Mouse (Mus musculus) hindbrain, embryonic 11.5 days (tissue): ENCODE data around the gene Cda. TPM values are rescaled to one million over a fixed set of nuclear protein-coding genes. Genes with fewer than 3 reads are reported as not detected.

Experiments used
- ATAC-seq: fragments of 200-750 bp; cut with Nextera tagmentation; 2 replicates; pipeline ENCODE4 v1.8.0; 2017; ENCODE audit warnings: mild to moderate bottlenecking, moderate TSS enrichment, moderate library complexity; ENCODE audit not compliant: low FRiP score
- DNase-seq: peaks from one replicate; pipeline ENCODE4 v3.0.0-alpha.2; 2015; ENCODE audit warnings: low spot score
- H3K27ac ChIP-seq: fragments of 300-500 bp; sonication (generic); 2 replicates; pipeline ENCODE4 v1.5.1; 2014; ENCODE audit warnings: mild to moderate bottlenecking, low read depth, low read length
- H3K27me3 ChIP-seq: fragments of 300-500 bp; sonication (generic); 2 replicates; pipeline ENCODE4 v1.6.1; 2014; ENCODE audit warnings: mild to moderate bottlenecking, low read length, moderate library complexity, mixed read lengths; ENCODE audit not compliant: control insufficient read depth, insufficient read depth
- H3K36me3 ChIP-seq: fragments of 300-500 bp; sonication (generic); 2 replicates; pipeline ENCODE4 v1.6.1; 2014; ENCODE audit warnings: mild to moderate bottlenecking, low read length, moderate library complexity, mixed read lengths; ENCODE audit not compliant: control insufficient read depth, insufficient read depth
- H3K4me1 ChIP-seq: fragments of 300-500 bp; sonication (generic); replicated peaks from 2 replicates; pipeline ENCODE4 v1.6.1; 2014; ENCODE audit warnings: low read length, mixed read lengths; ENCODE audit not compliant: control insufficient read depth, insufficient read depth
- H3K4me2 ChIP-seq: fragments of 300-500 bp; sonication (generic); replicated peaks from 2 replicates; pipeline ENCODE4 v1.6.1; 2014; ENCODE audit warnings: mild to moderate bottlenecking, low read depth, low read length
- H3K4me3 ChIP-seq: fragments of 300-500 bp; sonication (generic); 2 replicates; pipeline ENCODE4 v1.5.1; 2014; ENCODE audit warnings: low read depth, low read length
- H3K9ac ChIP-seq: fragments of 300-500 bp; sonication (generic); 2 replicates; pipeline ENCODE4 v1.6.1; 2014; ENCODE audit warnings: low read depth, low read length
- H3K9me3 ChIP-seq: fragments of 300-500 bp; sonication (generic); 2 replicates; pipeline ENCODE4 v1.6.1; 2016; ENCODE audit warnings: low read length; ENCODE audit not compliant: control insufficient read depth
- WGBS: fragments of 180-500 bp; shearing (Covaris S2); extraction: QIAGEN DNeasy Blood & Tissue Kit; methylation state at CpG from one replicate; pipeline ENCODE4 v1.1.7; 2014; 5-methylcytosine and 5-hydroxymethylcytosine counted together
- polyA plus RNA-seq: library from polyadenylated mRNA; unstranded; fragments of >200 nt; fragmentation: Nextera tagmentation; extraction: Ambion mirVana; gene quantifications from 2 replicates; pipeline ENCODE4 v1.2.1, GENCODE M21; 2014

Cda gene
- polyA plus RNA-seq, 1 experiment from 2014 or later, result 3.0 TPM

- 4% methylated on average over 8 of the region's 8 CpGs for WGBS
- no peak for ATAC-seq
- DNase-seq, result peak; percentile 22
- Histone ChIP-seq H3K4me2 (peak overlapping the region; percentile 58), H3K36me3 (no peaks in the 10 kb centered on the region), H3K27me3 (peaks cover 46% of the 10 kb centered on the region), H3K27ac (no peak overlapping the region), H3K4me3 (peak overlapping the region; percentile 35), H3K4me1 (0 out of 2 replicates have a peak, but pooled peaks cover 9% of the 10 kb centered on the region), H3K9me3 (no peaks in the 10 kb centered on the region), H3K9ac (no peak overlapping the region)
These were observed 28.9 kb upstream of the Cda start for GRCm38 (mm10) chr4:138396711-138397110.

- no peak within 1 kb of the TSS for H3K27ac ChIP-seq
- WGBS, result 1% methylated on average over 46 of the region's 46 CpGs
- no peak for DNase-seq
- no peaks in the 10 kb centered on the region for H3K36me3 ChIP-seq
- no peak for ATAC-seq
- H3K27me3 ChIP-seq, result peaks cover 46% of the 10 kb centered on the region
- peak within 1 kb of the TSS; percentile 58 for H3K4me2 ChIP-seq
- no peaks in the 10 kb centered on the region for H3K9me3 ChIP-seq
- H3K4me1 ChIP-seq, result 0 out of 2 replicates have a peak, but pooled peaks cover 9% of the 10 kb centered on the region
- peak within 1 kb of the TSS; percentile 35 for H3K4me3 ChIP-seq
- 0 out of 2 replicates have a peak within 1 kb of the TSS, but pooled peaks have one; percentile 15 for H3K9ac ChIP-seq
These were observed 28.3 kb upstream of the Cda start, which contains the start of gene Fam43b for GRCm38 (mm10) chr4:138395971-138396645. Gene Fam43b (minus strand): TSS chr4:138396528.

GRCm38 (mm10) chr4:138395087-138395970 is 27.5 kb upstream of the Cda start:
- WGBS, result under 1% methylated on average over 93 of the region's 103 CpGs
- H3K27me3 ChIP-seq, result peaks cover 46% of the 10 kb centered on the region
- DNase-seq (peak; percentile 52), ATAC-seq (no peak)
- no peaks in the 10 kb centered on the region for H3K9me3 ChIP-seq
- no peak overlapping the region for H3K27ac ChIP-seq
- 0 out of 2 replicates have a peak overlapping the region, but pooled peaks have one; percentile 15 for H3K9ac ChIP-seq
- H3K4me2 ChIP-seq, result peak overlapping the region; percentile 58
- H3K4me3 ChIP-seq, result peak overlapping the region; percentile 35
- no peaks in the 10 kb centered on the region for H3K36me3 ChIP-seq
- H3K4me1 ChIP-seq, result 0 out of 2 replicates have a peak, but pooled peaks cover 9% of the 10 kb centered on the region

DNA sequence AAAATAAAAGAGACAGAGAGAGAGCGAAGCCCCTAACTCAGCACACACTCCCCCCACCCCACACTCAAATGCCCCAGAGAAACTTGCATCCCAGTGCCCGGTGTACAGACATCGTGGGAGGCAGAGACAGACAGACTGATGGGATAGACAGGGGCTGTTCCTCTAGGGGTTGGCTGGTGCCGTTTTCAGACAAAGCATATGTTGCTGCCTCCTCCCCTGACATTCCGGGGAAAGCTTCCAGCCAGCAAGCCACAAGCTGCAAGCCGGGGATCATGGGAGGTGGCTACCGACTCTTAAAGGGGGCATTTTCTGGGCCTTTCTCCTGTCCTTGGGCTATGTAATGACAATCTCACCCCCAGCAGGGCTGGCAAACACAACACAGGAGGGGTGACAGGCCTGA is 25.9 kb upstream of the Cda start:
- no peak overlapping the region for H3K4me3 ChIP-seq
- H3K9me3 ChIP-seq, result no peaks in the 10 kb centered on the region
- H3K9ac ChIP-seq, result no peak overlapping the region
- H3K4me2 ChIP-seq, result no peak overlapping the region
- H3K27ac ChIP-seq, result no peak overlapping the region
- ATAC-seq, result no peak
- H3K4me1 ChIP-seq, result 0 out of 2 replicates have a peak, but pooled peaks cover 9% of the 10 kb centered on the region
- H3K27me3 ChIP-seq, result peaks cover 44% of the 10 kb centered on the region
- WGBS, result 62% methylated on average over 7 of the region's 7 CpGs
- DNase-seq, result no peak
- no peaks in the 10 kb centered on the region for H3K36me3 ChIP-seq

GRCm38 (mm10) chr4:138383789-138384188 is 16.0 kb upstream of the Cda start:
- no peak overlapping the region for H3K27ac ChIP-seq
- WGBS, result 62% methylated on average over 4 of the region's 4 CpGs
- no peaks in the 10 kb centered on the region; the same call in 1 of the 2 replicates for H3K27me3 ChIP-seq
- H3K4me1 ChIP-seq, result peaks cover 3% of the 10 kb centered on the region; the same call in 1 of the 2 replicates
- no peak overlapping the region for H3K4me3 ChIP-seq
- no peak for ATAC-seq
- no peak overlapping the region for H3K4me2 ChIP-seq
- no peak overlapping the region for H3K9ac ChIP-seq
- no peak for DNase-seq
- no peaks in the 10 kb centered on the region for H3K36me3 ChIP-seq
- no peaks in the 10 kb centered on the region for H3K9me3 ChIP-seq

DNA sequence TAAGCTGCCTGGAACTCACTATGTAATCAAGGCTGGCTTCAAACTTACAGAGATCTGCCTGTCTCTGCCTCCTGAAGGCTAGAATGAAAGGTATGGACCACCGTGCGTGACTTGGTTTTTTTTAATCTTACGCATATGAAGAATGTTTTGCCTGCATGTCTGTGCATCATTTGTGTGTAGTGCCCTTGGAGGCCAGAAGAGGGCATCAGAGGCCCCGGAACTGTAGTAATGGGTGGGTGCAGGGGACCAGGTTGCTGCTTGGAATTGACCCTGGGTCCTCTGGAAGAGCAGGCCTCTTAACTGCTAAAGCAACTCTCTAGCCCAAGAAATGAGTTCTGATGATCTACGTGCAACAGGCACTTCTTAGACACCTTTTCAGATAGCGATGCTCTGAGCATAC is 14.7 kb upstream of the Cda start:
- Histone ChIP-seq H3K9me3 (no peaks in the 10 kb centered on the region), H3K27me3 (no peaks in the 10 kb centered on the region; the same call in 1 of the 2 replicates), H3K4me3 (no peak overlapping the region), H3K27ac (no peak overlapping the region), H3K4me1 (peaks cover 3% of the 10 kb centered on the region; the same call in 1 of the 2 replicates), H3K9ac (no peak overlapping the region), H3K36me3 (no peaks in the 10 kb centered on the region), H3K4me2 (no peak overlapping the region)
- DNase-seq, result no peak
- ATAC-seq, result no peak
- WGBS, result 76% methylated on average over 6 of the region's 6 CpGs

DNA sequence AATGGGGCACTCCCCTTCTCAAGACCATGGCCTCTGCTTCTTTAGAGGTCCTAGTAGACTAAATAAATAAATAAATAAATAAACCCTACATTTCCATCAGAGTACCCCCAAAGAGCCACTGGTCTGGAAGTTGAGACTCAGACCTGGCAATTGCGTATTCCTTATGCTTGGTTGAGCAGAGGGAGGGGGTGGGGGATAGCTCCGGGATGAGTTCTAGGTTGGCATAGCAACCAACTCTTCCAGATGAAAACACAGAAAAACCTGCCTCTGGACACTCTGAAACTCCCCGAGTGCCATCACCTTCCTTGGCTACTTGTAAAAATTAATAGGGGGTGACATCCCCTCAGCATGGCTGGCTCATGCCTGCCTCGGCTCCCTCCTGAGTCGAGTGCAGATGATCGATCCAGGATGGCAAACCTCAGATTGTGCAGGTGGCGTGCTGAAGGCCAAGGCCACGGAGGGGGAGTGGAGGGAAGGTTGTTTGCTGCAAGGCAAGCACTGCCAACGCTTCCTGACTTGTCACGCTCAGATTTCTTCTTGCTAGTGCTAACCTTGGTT is 12.4 kb upstream of the Cda start:
- Histone ChIP-seq H3K9ac (no peak overlapping the region), H3K4me2 (no peak overlapping the region), H3K4me1 (peaks cover 3% of the 10 kb centered on the region; the same call in 1 of the 2 replicates), H3K36me3 (no peaks in the 10 kb centered on the region), H3K4me3 (no peak overlapping the region), H3K9me3 (no peaks in the 10 kb centered on the region), H3K27me3 (no peaks in the 10 kb centered on the region; the same call in 1 of the 2 replicates), H3K27ac (no peak overlapping the region)
- WGBS, result 48% methylated on average over 10 of the region's 10 CpGs
- DNase-seq (peak; percentile 37), ATAC-seq (no peak)

GRCm38 (mm10) chr4:138379091-138379840 is 11.5 kb upstream of the Cda start:
- Histone ChIP-seq H3K9ac (no peak overlapping the region), H3K9me3 (no peaks in the 10 kb centered on the region), H3K27ac (peak overlapping the region; percentile 1; the same call in 1 of the 2 replicates), H3K4me3 (no peak overlapping the region), H3K36me3 (no peaks in the 10 kb centered on the region), H3K4me1 (peaks cover 3% of the 10 kb centered on the region; the same call in 1 of the 2 replicates), H3K27me3 (no peaks in the 10 kb centered on the region; the same call in 1 of the 2 replicates), H3K4me2 (no peak overlapping the region)
- 48% methylated on average over 14 of the region's 14 CpGs for WGBS
- DNase-seq (peak; percentile 77), ATAC-seq (peak; percentile 57; the same call in 1 of the 2 replicates)
